Mouse (Mus musculus): ENCODE results near the gene Cit.

Cit gene

GRCm38 (mm10) chr5:116009091-116009851 is 164.2 kb downstream of the Cit start:
- DNase-seq (ENCODE audit: extremely low spot score, low spot score): no peak

- DNase-seq (ENCODE audit: extremely low spot score, low spot score): no peak
These were observed 165.0 kb downstream of the Cit start for GRCm38 (mm10) chr5:116009884-116010627.

GRCm38 (mm10) chr5:116011700-116012099 is 166.6 kb downstream of the Cit start:
- DNase-seq (ENCODE audit: extremely low spot score, low spot score): no peak

- no peak for DNase-seq (ENCODE audit: extremely low spot score, low spot score)
These were observed 167.4 kb downstream of the Cit start for GRCm38 (mm10) chr5:116012503-116012902.

- DNase-seq (ENCODE audit: extremely low spot score, low spot score): no peak
These were observed 168.7 kb downstream of the Cit start for GRCm38 (mm10) chr5:116013821-116014220.

GRCm38 (mm10) chr5:116014237-116014636 is 169.2 kb downstream of the Cit start:
- DNase-seq (ENCODE audit: extremely low spot score, low spot score): no peak

- DNase-seq (ENCODE audit: extremely low spot score, low spot score): no peak
These were observed 171.5 kb downstream of the Cit start for GRCm38 (mm10) chr5:116016542-116016941.

GRCm38 (mm10) chr5:116017391-116017790 is 172.3 kb downstream of the Cit start:
- DNase-seq (ENCODE audit: extremely low spot score, low spot score): no peak

GRCm38 (mm10) chr5:116018196-116018595 is 173.1 kb downstream of the Cit start:
- DNase-seq (ENCODE audit: extremely low spot score, low spot score): no peak

GRCm38 (mm10) chr5:116018784-116019183 is 173.7 kb downstream of the Cit start:
- no peak for DNase-seq (ENCODE audit: extremely low spot score, low spot score)

- DNase-seq (ENCODE audit: extremely low spot score, low spot score): no peak
These were observed 174.3 kb downstream of the Cit start for GRCm38 (mm10) chr5:116019371-116019770.

- no peak for DNase-seq (ENCODE audit: extremely low spot score, low spot score)
These were observed 176.5 kb downstream of the Cit start for GRCm38 (mm10) chr5:116021552-116021951.

- DNase-seq (ENCODE audit: extremely low spot score, low spot score): no peak
These were observed 177.1 kb downstream of the Cit start for GRCm38 (mm10) chr5:116022131-116022530.

GRCm38 (mm10) chr5:116022658-116023200 is 177.7 kb downstream of the Cit start:
- no peak for DNase-seq (ENCODE audit: extremely low spot score, low spot score)

GRCm38 (mm10) chr5:116023251-116023661 is 178.2 kb downstream of the Cit start:
- no peak for DNase-seq (ENCODE audit: extremely low spot score, low spot score)

- DNase-seq (ENCODE audit: extremely low spot score, low spot score): no peak
These were observed 178.8 kb downstream of the Cit start for GRCm38 (mm10) chr5:116023821-116024284.

- peak; percentile 97 for DNase-seq (ENCODE audit: extremely low spot score, low spot score)
These were observed 179.3 kb downstream of the Cit start, which contains the start of gene Prkab1 for GRCm38 (mm10) chr5:116024327-116024739. Gene Prkab1, minus strand, starts transcription at chr5:116024508.

- no peak for DNase-seq (ENCODE audit: extremely low spot score, low spot score)
These were observed 181.0 kb downstream of the Cit start for GRCm38 (mm10) chr5:116026107-116026506.

- DNase-seq (ENCODE audit: extremely low spot score, low spot score): no peak
These were observed 181.5 kb downstream of the Cit start for GRCm38 (mm10) chr5:116026561-116026960.

- DNase-seq (ENCODE audit: extremely low spot score, low spot score): no peak
These were observed 184.0 kb downstream of the Cit start for GRCm38 (mm10) chr5:116029071-116029470.

GRCm38 (mm10) chr5:116030566-116031189 is 185.6 kb downstream of the Cit start:
- DNase-seq (ENCODE audit: extremely low spot score, low spot score): no peak

GRCm38 (mm10) chr5:116031190-116031577 is 186.1 kb downstream of the Cit start:
- peak; percentile 75 for DNase-seq (ENCODE audit: extremely low spot score, low spot score)

All from neural tube, embryonic 10.5 days (tissue).